Mouse (Mus musculus) left cerebral cortex, postnatal 4 days (tissue): Measurements from ENCODE around the gene Adamtsl1. TPM values are rescaled to one million over a fixed set of nuclear protein-coding genes. Genes with fewer than 3 reads are reported as not detected.

Experiments used
- DNase-seq: peaks from one replicate; pipeline ENCODE4 v3.0.0-alpha.2; 2022
- intact Hi-C: fragments of 180-260 bp; cut with DNase I; formaldehyde crosslinking; loops from one replicate; pipeline ENCODE4 v1.15.1; 2025
- total RNA-seq, 2 experiments: library from RNA; stranded (reverse); gene quantifications; 2 replicates each; pipeline ENCODE4 v1.2.3; 2021

Gene Adamtsl1
- 10 to 100 TPM; 12.3 to 12.4 TPM for total RNA-seq

DNA sequence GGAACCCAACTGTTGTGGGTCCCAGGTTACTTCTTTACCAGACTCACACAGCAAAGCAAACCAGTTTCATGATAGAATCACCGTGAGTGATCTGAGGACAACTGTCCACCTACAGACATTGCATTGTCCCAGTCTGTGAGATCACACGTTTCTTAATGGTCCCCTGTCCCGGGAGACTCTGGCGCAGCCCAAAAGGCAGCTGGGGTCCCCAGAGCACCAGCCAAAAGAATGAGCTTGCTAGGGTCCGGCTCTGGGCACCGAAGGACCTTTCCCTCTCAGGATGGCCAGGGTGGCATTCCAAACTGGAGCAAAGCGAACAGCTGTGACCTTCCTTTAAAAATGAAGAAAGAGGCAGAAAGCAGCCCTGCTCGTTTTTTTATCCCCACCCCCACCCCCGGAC, at the start of gene Adamtsl1:
Adamtsl1 (plus strand) TSS at position 381 of the 400 bp plus-strand sequence.
- no peak for DNase-seq
- intact Hi-C loops = no loop called here

DNA sequence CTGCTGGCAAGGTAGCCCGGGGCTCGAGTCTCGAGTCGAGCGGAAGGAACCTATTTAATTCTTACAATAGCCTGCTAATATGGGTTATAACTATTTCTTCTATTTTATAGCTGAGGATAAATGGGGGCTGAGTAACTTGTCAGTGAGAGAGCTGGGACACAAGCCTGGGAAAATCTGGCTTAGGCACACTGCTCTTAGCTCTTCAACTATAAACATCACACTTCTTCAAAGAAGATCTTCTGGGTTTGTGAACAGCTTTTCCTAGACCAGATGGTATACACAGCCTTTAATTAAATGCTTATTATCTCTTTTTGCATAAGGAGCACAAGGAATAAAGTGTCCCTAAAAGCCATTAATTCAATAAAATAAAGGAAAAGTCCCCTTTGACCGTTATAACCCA, 30.4 kb upstream of the Adamtsl1 start:
- intact Hi-C loops = no loop called here
- no peak for DNase-seq

- intact Hi-C loops = no loop called here
- DNase-seq = peak; percentile 37
Measured at GRCm38 (mm10) chr4:85486316-85486946, 27.5 kb upstream of the Adamtsl1 start.

DNA sequence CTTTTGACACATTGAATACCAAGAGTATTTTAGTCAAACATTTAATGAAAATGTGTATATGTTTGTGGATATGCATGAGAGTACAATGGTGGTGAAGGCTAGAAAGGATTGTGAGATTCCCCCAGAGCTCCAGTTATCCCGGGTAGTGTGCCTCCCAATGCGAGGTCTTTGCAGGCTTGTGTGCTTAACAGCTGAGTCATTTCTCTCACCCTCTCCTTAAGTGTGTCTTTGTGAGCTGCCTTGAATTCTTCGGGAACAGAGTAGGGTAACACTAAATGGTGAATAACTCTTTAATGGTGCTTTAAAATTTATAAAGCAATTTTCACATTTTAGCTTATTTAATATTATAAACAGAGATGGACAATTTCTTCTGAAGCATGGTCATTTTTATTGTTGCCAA, 8.3 kb upstream of the Adamtsl1 start:
- DNase-seq = no peak
- intact Hi-C loops = no loop called here

GRCm38 (mm10) chr4:85506976-85507375, 7.0 kb upstream of the Adamtsl1 start:
- intact Hi-C loops = no loop called here
- DNase-seq = no peak

DNA sequence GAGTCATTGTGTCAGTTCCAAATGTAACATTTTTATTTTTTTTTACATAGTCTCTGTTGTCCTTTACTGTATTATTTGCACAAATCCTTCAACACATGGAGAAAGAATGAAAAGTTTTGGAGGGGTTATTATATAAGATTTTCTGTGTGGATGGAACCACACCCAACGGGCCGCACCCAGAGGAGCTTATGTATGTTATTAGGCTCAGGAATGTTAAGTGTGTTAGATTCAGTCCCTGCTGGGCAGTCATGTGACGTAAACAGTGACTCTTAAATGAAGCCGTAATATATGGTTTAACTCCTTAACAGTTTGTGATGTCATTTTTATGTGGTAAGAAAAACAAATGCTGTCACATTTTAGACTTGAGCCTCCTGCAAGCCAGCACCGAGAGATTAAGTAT, 6.5 kb upstream of the Adamtsl1 start:
- intact Hi-C loops = no loop called here
- DNase-seq = no peak

DNA sequence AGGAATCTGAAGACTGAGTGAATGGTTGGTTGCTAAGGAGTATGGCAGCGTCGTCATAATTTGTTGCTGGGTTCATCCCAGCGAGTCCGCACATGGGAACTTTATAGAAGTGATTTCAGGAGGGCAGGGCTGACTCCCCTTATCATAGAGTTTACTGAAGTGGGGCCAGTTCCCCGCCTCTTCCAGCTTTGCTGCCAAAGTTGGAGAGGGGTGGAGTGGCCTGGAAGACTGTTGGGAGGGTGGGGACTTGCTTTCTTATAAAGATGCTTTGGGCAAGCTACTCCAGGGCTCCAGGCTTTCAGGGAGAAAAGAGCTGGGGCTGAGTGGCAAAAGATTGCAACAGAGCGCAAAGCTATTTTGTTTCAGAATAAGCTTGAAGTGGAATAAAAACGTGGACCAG, 684 bp upstream of the Adamtsl1 start:
- peak; percentile 11 for DNase-seq
- intact Hi-C loops = no loop called here

DNA sequence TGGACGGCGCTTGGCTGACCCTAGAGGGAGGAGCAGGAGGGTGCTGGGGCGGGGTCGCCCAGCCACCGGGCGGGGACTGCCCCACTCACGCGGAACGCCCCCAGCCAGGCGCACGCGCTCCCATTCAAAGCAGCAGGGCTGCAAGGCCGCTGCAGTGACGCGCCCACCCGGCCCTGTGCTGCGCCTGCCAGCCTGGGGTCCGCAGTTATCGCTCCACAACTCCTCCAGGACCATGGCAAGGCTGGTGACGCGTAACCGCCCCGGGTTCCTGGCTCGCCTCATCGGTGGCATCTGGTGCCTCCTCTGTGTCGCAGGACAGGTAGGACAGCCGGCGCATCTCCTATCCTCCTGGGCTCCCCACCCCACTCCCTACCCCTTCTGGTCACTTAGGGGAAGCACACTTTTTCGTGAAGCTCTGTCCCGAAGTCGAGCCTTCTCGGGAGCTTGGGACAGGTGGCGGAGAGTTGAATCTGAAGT, 271 bp downstream of the Adamtsl1 start:
- DNase-seq = peak; percentile 41
- intact Hi-C loops = no loop called here

GRCm38 (mm10) chr4:85526966-85527566, 13.1 kb downstream of the Adamtsl1 start:
- no peak for DNase-seq
- intact Hi-C loops = no loop called here

DNA sequence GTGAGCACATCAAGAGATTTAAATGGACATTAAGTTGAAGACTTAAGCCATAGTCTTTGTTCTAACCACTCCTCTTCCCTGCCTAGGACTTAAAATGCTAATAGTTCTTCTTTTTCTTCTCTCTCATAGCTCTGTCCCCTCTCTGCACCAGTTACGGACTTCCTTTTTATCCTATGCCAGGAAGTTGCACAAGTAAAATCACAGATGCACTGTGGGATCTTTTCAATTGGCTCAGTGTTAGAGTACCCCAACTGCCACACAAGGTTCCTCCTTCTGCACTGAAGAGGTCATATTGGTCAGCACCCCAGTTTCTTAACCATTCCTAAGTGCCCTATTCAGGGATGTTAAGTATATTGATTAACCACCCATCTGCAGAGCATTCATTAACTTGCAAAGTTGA, 15.9 kb downstream of the Adamtsl1 start:
- DNase-seq = no peak
- intact Hi-C loops = no loop called here

GRCm38 (mm10) chr4:85539677-85540076, 25.7 kb downstream of the Adamtsl1 start:
- DNase-seq = no peak
- intact Hi-C loops = no loop called here

GRCm38 (mm10) chr4:85543221-85543620, 29.2 kb downstream of the Adamtsl1 start:
- DNase-seq = no peak
- intact Hi-C loops = no loop called here

GRCm38 (mm10) chr4:85554696-85555095, 40.7 kb downstream of the Adamtsl1 start:
- DNase-seq = no peak
- intact Hi-C loops = no loop called here

GRCm38 (mm10) chr4:85559753-85560152, 45.8 kb downstream of the Adamtsl1 start:
- no peak for DNase-seq
- intact Hi-C loops = no loop called here

DNA sequence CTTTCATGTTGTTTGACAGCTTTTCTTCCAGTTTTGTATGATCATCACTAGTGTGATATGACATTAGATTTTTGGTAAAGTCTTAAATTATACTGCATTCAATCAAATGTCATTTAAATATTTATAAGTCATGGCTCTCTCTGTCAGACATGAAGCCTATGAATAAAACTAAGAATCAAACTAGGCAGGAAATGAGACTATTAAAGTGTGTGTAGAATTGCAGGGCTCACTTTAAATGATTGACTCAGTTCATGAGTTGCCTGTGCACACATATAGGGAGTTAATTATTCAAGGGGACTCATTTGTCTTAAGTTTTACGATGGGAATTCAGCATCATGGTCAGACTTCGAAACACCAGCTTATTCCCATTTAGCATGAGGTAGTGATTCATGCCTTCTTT, 71.5 kb downstream of the Adamtsl1 start:
- intact Hi-C loops = no loop called here

GRCm38 (mm10) chr4:85588928-85589327, 75.0 kb downstream of the Adamtsl1 start:
- intact Hi-C loops = no loop called here
- no peak for DNase-seq

More for the DNA sequence above, 71.5 kb downstream of the Adamtsl1 start:
- DNase-seq = no peak

DNA sequence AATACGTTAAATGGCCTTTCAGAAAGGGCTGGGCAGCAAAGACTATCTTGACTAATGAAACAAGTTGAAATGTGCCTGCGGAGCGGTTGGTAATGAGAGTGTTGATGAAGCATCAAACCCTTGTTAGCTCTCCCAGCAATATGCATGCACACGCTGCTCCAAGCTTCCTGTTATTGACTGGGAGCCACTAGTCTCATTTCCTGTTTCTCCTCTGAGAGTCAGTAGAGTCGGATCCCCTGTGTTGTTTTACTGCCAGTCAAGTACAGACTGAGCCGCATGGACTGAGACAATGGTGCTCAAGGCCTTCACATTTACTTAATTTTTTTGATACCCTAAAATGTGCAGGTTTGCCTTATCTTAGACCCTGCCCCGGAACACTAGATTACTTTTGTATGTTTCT, 77.1 kb downstream of the Adamtsl1 start:
- intact Hi-C loops = no loop called here
- no peak for DNase-seq

- intact Hi-C loops = no loop called here
- no peak for DNase-seq
Measured at GRCm38 (mm10) chr4:85594159-85594558, 80.2 kb downstream of the Adamtsl1 start.

GRCm38 (mm10) chr4:85613331-85613730, 99.4 kb downstream of the Adamtsl1 start:
- no peak for DNase-seq
- intact Hi-C loops = no loop called here

- DNase-seq = no peak
- intact Hi-C loops = no loop called here
Measured at GRCm38 (mm10) chr4:85618746-85619145, 104.8 kb downstream of the Adamtsl1 start.

DNA sequence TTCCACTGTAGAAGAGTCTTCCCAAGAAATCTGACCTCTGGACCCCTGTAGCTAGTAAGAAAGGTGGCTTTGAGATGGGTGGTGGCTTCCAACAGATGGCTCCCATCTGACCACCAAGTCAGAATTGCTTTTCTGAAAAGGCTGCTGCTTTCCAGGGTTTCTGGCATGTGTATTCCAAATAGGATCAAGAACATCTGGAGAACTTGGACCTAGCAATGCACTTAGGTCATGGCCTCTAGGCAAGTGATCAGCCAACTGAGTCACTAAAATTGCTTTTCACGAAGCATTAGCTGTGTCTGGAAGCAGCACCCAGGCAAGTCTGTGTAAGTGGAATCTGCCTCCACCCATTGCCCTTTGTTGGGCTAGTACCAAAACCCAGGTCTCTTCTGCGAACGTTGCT, 105.3 kb downstream of the Adamtsl1 start:
- intact Hi-C loops = no loop called here
- DNase-seq = no peak

- DNase-seq = no peak
- intact Hi-C loops = no loop called here
Measured at GRCm38 (mm10) chr4:85629381-85629780, 115.4 kb downstream of the Adamtsl1 start.

DNA sequence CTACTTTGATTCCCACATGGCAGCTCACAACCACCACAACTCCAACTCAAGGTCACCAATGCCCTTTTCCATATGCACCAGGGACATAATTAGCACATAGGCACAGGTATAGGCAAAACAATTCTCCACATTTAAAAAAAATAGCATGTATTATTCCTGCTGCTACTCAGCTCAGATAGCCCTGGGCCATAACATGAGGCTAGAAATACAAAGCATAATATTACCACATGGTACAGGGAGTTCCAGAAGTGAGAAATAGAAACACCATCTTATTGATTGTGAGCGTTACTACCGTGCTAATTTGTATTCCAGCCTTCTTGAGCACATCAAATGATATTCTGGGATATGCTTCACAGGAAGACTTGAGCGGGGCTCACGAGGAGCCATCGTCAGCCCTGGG, 155.3 kb downstream of the Adamtsl1 start:
- DNase-seq = no peak
- intact Hi-C loops = no loop called here
